Comparison of ENCODE assay signal across 8 mouse cellular contexts in the genomic region with DNA sequence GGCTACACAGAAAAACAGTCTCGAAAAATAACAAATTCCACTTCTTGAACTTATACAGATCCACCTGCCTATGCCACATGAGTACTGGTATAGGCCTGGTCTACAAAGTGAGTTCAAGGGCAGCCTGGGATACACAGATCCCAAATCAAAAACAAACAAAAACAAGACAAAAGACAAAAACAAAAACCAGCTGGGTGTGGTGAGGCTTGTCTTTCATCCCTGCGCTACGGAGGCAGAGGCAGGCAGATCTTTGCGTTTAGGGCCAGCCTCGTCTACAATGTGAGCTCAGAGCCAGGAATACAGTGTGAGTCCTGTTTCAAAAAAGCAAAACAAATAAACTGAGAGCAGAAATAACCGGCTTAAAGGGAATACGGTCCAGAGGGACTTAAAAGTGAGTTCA. TPM values are rescaled to one million over a fixed set of nuclear protein-coding genes. Genes with fewer than 3 reads are reported as not detected.
DNase-seq lines count a peak whose midpoint lies in the region; ATAC-seq and TF ChIP-seq lines count a peak whose summit lies in the region.

No protein-coding gene starts in this region.

- H3K9ac ChIP-seq in embryonic facial prominence, embryonic 11.5 days (replicated peaks; ENCODE audit: low read length): peak overlapping the region; percentile 53
- peak overlapping the region; percentile 86 for H3K9ac ChIP-seq in intestine, postnatal 0 days (ENCODE audit: low read depth, low read length)
- peak overlapping the region; percentile 60 for H3K9ac ChIP-seq in neural tube, embryonic 15.5 days (replicated peaks)

- H3K36me3 ChIP-seq in embryonic facial prominence, embryonic 11.5 days (replicated peaks; ENCODE audit: control insufficient read depth, insufficient read depth, low read depth, low read length): no peaks in the 10 kb centered on the region
- peaks cover 21% of the 10 kb centered on the region for H3K36me3 ChIP-seq in intestine, postnatal 0 days (ENCODE audit: control insufficient read depth, insufficient read depth)
- H3K36me3 ChIP-seq in neural tube, embryonic 15.5 days: peaks cover 24% of the 10 kb centered on the region

- TF ChIP-seq CTCF in lung, adult 2 months (IDR thresholded peaks at IDR 0.05; ENCODE audit: insufficient read depth, low read length): no peak
- no peak for TF ChIP-seq CTCF in intestine, postnatal 0 days (IDR thresholded peaks at IDR 0.05; ENCODE audit: low read depth)

- H3K27ac ChIP-seq in embryonic facial prominence, embryonic 11.5 days (replicated peaks; ENCODE audit: low read depth, low read length): peak overlapping the region; percentile 35; the same call in 1 of the 2 replicates
- peak overlapping the region; percentile 58; the same call in 1 of the 2 replicates for H3K27ac ChIP-seq in intestine, postnatal 0 days (ENCODE audit: low read depth, low read length)
- H3K27ac ChIP-seq in neural tube, embryonic 15.5 days (replicated peaks): peak overlapping the region; percentile 83

- no peaks in the 10 kb centered on the region for H3K27me3 ChIP-seq in embryonic facial prominence, embryonic 11.5 days (ENCODE audit: control insufficient read depth, insufficient read depth, low read length)
- no peaks in the 10 kb centered on the region for H3K27me3 ChIP-seq in intestine, postnatal 0 days (replicated peaks; ENCODE audit: control insufficient read depth, insufficient read depth, low read length)
- peaks cover 3% of the 10 kb centered on the region; the same call in 1 of the 2 replicates for H3K27me3 ChIP-seq in neural tube, embryonic 15.5 days (replicated peaks)

- peak overlapping the region; percentile 56 for H3K4me2 ChIP-seq in embryonic facial prominence, embryonic 11.5 days (ENCODE audit: low read depth, low read length)
- peak overlapping the region; percentile 70 for H3K4me2 ChIP-seq in intestine, postnatal 0 days (replicated peaks; ENCODE audit: low read depth)
- peak overlapping the region; percentile 77 for H3K4me2 ChIP-seq in neural tube, embryonic 15.5 days

- no peak for TF ChIP-seq POLR2A in lung, adult 2 months (IDR thresholded peaks at IDR 0.05; ENCODE audit: borderline replicate concordance, extremely low read depth, low read depth, low read length)

- H3K9me3 ChIP-seq in embryonic facial prominence, embryonic 11.5 days (replicated peaks; ENCODE audit: control insufficient read depth, low read length): no peaks in the 10 kb centered on the region
- no peaks in the 10 kb centered on the region for H3K9me3 ChIP-seq in intestine, postnatal 0 days (ENCODE audit: control insufficient read depth)
- H3K9me3 ChIP-seq in neural tube, embryonic 15.5 days (replicated peaks): no peaks in the 10 kb centered on the region

- no peak; the same call in 1 of the 2 replicates for ATAC-seq in embryonic facial prominence, embryonic 11.5 days (replicated peaks; ENCODE audit: insufficient number of reproducible peaks, low FRiP score, low TSS enrichment, low read depth)
- ATAC-seq in intestine, postnatal 0 days: no peak
- ATAC-seq in neural tube, embryonic 15.5 days (ENCODE audit: low FRiP score): peak; percentile 10; the same call in 1 of the 2 replicates

- H3K4me3 ChIP-seq in lung, adult 2 months (replicated peaks; ENCODE audit: extremely low read depth, low read depth, low read length): peak overlapping the region; percentile 69
- H3K4me3 ChIP-seq in embryonic facial prominence, embryonic 11.5 days (ENCODE audit: low read depth, low read length): peak overlapping the region; percentile 90
- H3K4me3 ChIP-seq in intestine, postnatal 0 days (ENCODE audit: low read depth, low read length): peak overlapping the region; percentile 79
- peak overlapping the region; percentile 79 for H3K4me3 ChIP-seq in neural tube, embryonic 15.5 days (replicated peaks)

- H3K4me1 ChIP-seq in lung, adult 2 months (ENCODE audit: control insufficient read depth, insufficient read depth, low read length): peaks cover 9% of the 10 kb centered on the region
- H3K4me1 ChIP-seq in embryonic facial prominence, embryonic 11.5 days (ENCODE audit: control insufficient read depth, insufficient read depth, low read length): peaks cover 2% of the 10 kb centered on the region; the same call in 1 of the 2 replicates
- peaks cover 4% of the 10 kb centered on the region; the same call in 1 of the 2 replicates for H3K4me1 ChIP-seq in intestine, postnatal 0 days (replicated peaks; ENCODE audit: control insufficient read depth, insufficient read depth, low read length)
- peaks cover 29% of the 10 kb centered on the region for H3K4me1 ChIP-seq in neural tube, embryonic 15.5 days

- no peak for DNase-seq in lung, adult 2 months
- no peak for DNase-seq in lung, adult 18-20 months
- DNase-seq in embryonic facial prominence, embryonic 11.5 days (ENCODE audit: low spot score): no peak
- DNase-seq in retina, postnatal 1 day: no peak
- DNase-seq in adrenal gland, adult 2 months: no peak
- DNase-seq in ovary, adult 18-20 months (ENCODE audit: low spot score): no peak

- 63% methylated on average over 7 of the region's 7 CpGs for WGBS in lung, adult 2 months
- WGBS in embryonic facial prominence, embryonic 11.5 days: 58% methylated on average over 7 of the region's 7 CpGs
- WGBS in intestine, postnatal 0 days: 64% methylated on average over 7 of the region's 7 CpGs
- WGBS in neural tube, embryonic 15.5 days: 66% methylated on average over 7 of the region's 7 CpGs

RNA-seq across cellular contexts. Expression of gene Selenok, which starts 0.5 kb away (rescaled TPM):
- polyA plus RNA-seq in lung, adult 2 months (2012; rRNA removed): 31.5 and 49.5 TPM in 2 replicates
- 231 and 242 TPM in 2 replicates for polyA plus RNA-seq in embryonic facial prominence, embryonic 11.5 days (2014; fragmentation: Nextera tagmentation; extraction: Ambion mirVana)
- polyA plus RNA-seq in intestine, postnatal 0 days (2015; fragmentation: Nextera tagmentation; extraction: Ambion mirVana): 313 and 318 TPM in 2 replicates
- 355 and 416 TPM in 2 replicates for polyA plus RNA-seq in neural tube, embryonic 15.5 days (2015; fragmentation: Nextera tagmentation; extraction: Ambion mirVana)
- total RNA-seq in adrenal gland, adult 2 months (2021): 100 to 1,000 TPM in 1 of 2 experiments, 10 to 100 TPM in 1; 78.3 to 122 TPM
- 3.8 and 5.5 TPM in 2 replicates for polyA plus RNA-seq in adrenal gland, adult 2 months (2012; rRNA removed)

RNA-seq across cellular contexts. Expression of gene Actr8, which starts 10.5 kb away (rescaled TPM):
- polyA plus RNA-seq in lung, adult 2 months (2012; rRNA removed): 21.0 and 24.6 TPM in 2 replicates
- polyA plus RNA-seq in embryonic facial prominence, embryonic 11.5 days (2014; fragmentation: Nextera tagmentation; extraction: Ambion mirVana): 68.4 TPM in 2 replicates
- polyA plus RNA-seq in intestine, postnatal 0 days (2015; fragmentation: Nextera tagmentation; extraction: Ambion mirVana): 20.1 and 21.6 TPM in 2 replicates
- 74.6 TPM in 2 replicates for polyA plus RNA-seq in neural tube, embryonic 15.5 days (2015; fragmentation: Nextera tagmentation; extraction: Ambion mirVana)
- 10 to 100 TPM; 55.7 to 57.0 TPM for total RNA-seq in adrenal gland, adult 2 months (2021)
- polyA plus RNA-seq in adrenal gland, adult 2 months (2012; rRNA removed): 10.6 and 10.9 TPM in 2 replicates

RNA-seq across cellular contexts. Expression of gene Il17rb, which starts 41.1 kb away (rescaled TPM):
- 0.64 and 0.88 TPM in 2 replicates for polyA plus RNA-seq in lung, adult 2 months (2012; rRNA removed)
- polyA plus RNA-seq in embryonic facial prominence, embryonic 11.5 days (2014; fragmentation: Nextera tagmentation; extraction: Ambion mirVana): 0.77 and 1.1 TPM in 2 replicates
- 0.41 and 0.65 TPM in 2 replicates for polyA plus RNA-seq in intestine, postnatal 0 days (2015; fragmentation: Nextera tagmentation; extraction: Ambion mirVana)
- polyA plus RNA-seq in neural tube, embryonic 15.5 days (2015; fragmentation: Nextera tagmentation; extraction: Ambion mirVana): 0.96 and 4.2 TPM in 2 replicates
- 1 to 10 TPM; 1.8 to 3.2 TPM for total RNA-seq in adrenal gland, adult 2 months (2021)
- polyA plus RNA-seq in adrenal gland, adult 2 months (2012; rRNA removed): 1.1 TPM in 2 replicates

RNA-seq across cellular contexts. Expression of gene Chdh, which starts 41.2 kb away (rescaled TPM):
- polyA plus RNA-seq in lung, adult 2 months (2012; rRNA removed): 2.1 and 2.2 TPM in 2 replicates
- not detected in 2 replicates for polyA plus RNA-seq in embryonic facial prominence, embryonic 11.5 days (2014; fragmentation: Nextera tagmentation; extraction: Ambion mirVana)
- 1.1 and 1.4 TPM in 2 replicates for polyA plus RNA-seq in intestine, postnatal 0 days (2015; fragmentation: Nextera tagmentation; extraction: Ambion mirVana)
- 0.52 and 1.7 TPM in 2 replicates for polyA plus RNA-seq in neural tube, embryonic 15.5 days (2015; fragmentation: Nextera tagmentation; extraction: Ambion mirVana)
- total RNA-seq in adrenal gland, adult 2 months (2021): 10 to 100 TPM; 13.2 to 24.5 TPM
- 5.5 and 9.7 TPM in 2 replicates for polyA plus RNA-seq in adrenal gland, adult 2 months (2012; rRNA removed)
